Mouse (Mus musculus) c-Kit-positive CD71-negative TER-119-negative erythroid progenitor cells, embryonic 14.5 days (primary cell): Measurements from ENCODE around the gene Jak2.

Experiments used
- DNase-seq: peaks from one replicate; pipeline ENCODE4 v3.0.0-alpha.2; 2013; ENCODE audit warnings: low read depth

Jak2 gene

DNA sequence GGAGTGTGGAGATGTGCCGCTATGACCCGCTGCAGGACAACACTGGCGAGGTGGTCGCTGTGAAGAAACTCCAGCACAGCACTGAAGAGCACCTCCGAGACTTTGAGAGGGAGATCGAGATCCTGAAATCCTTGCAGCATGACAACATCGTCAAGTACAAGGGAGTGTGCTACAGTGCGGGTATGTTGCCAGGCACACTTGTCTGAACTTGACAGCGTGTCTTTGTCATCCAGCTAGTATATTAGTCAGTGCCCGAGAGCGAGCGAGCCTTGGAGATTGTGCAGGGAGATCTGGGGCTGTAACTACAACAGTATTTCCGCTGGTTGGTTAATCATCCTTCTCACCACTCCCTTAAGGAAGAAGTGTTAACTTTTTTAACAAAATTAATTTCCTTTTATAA lies 49.3 kb downstream of the Jak2 start:
- no peak for DNase-seq

- no peak for DNase-seq
Measured at GRCm38 (mm10) chr19:29302119-29302518, 50.5 kb downstream of the Jak2 start.

DNA sequence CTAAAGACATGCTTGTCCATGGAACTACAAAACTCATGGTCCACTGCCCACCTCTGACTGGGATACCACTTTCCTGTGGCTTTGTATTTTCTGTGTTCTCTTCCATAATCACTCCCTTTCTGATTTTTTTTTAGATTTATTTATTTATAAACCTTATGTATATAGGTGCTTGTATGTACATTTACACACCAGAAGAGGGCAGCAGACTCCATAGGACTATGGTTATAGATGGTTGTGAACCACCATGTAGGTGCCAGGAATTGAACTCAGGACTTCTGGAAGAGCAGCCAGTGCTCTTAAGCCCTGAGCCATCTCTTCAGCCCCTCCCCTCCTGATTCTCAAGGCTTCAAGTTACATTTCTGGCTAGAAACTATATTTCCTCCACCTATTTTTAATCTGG lies 57.2 kb downstream of the Jak2 start:
- DNase-seq, result no peak

- DNase-seq, result no peak
Measured at GRCm38 (mm10) chr19:29311791-29312190, 60.2 kb downstream of the Jak2 start.

DNA sequence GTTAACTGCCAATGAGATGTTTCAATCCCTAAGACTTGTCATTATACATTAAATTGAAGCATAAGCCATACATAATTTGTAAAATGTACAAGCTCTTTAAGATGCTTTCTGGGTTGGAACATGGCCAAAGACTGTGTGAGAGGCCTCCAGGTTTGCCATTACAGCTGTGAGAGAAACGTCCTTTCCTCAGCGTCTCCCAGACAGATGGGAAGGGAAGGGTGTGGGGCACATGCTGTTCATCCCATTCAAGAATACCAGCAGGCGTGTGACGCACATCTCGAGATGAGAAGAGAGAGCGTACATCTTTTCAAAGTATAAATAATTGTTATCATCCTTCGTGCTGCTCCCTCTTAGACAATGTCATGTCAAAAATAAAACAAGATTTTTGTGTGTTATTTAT lies 61.0 kb downstream of the Jak2 start:
- no peak for DNase-seq

DNA sequence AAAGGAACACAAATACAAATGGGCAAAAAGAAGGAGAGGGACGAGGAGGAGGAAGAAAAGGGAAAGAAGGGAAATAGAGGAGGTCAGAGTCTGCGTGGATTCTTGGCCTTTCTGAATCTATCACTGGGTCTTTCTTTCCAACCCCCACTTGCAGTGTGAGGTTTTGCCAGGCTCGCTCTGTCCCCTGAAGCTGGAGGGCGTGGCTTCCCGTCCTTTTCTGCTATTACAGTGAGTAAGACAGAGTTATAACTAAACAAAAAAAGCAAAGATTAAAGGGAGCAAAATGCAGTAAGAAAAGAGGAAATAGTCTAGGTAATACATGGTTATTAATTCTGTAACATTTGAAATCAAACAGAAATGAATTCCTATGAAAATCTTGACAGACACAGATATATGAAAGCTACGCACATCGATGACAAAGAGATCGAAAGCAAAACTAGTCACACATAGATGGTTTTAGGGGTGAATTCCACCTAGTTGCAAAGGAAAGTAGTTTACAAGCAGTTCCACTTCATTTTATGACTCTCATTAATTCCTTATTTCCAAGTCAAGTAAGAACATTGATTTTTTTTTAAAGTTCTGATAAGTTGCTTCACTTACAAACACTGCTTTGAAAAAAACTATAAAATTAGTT lies 71.9 kb downstream of the Jak2 start:
- no peak for DNase-seq

DNA sequence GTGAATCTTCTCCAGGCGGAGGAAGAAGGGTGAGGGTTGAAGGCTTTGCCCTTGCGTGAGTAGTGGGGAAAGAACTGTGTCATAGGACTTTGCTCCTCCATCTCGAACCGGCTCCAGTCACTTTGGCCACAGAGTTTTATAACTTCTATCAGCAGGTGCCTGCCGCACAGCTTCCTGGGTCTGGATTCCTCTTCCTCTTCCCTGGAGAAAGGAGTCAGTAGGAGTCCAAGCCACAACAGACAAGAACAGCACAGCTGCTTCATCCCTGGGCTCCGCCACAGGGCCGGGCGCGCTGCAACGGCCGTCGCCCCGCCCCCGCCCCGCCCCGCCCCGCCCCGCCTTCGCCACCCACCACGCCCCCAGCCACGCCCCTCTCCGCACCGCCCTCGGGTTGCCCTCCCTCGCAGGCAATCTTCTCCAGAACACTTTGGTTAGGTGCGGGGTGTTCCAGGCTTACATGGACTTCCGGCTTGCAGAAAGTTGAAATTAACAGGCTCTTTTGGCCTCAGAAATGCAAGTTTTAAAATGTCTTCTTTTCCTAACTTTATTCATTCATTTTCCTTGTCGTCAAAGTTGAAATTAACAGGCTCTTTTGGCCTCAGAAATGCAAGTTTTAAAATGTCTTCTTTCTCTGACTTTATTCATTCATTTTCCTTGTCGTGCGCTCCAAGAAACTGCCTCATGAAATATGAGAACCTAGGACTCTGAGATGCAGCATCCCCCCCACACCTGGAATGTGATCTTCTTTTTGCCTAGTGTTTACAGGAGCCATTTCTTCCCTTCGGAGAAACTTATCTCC lies 73.6 kb downstream of the Jak2 start, which contains the start of gene Insl6:
Gene Insl6, minus strand, starts transcription at position 304 of the 799 bp plus-strand sequence.
- DNase-seq, result peak; percentile 45

- no peak for DNase-seq
Measured at GRCm38 (mm10) chr19:29325852-29326180, 74.2 kb downstream of the Jak2 start.

DNA sequence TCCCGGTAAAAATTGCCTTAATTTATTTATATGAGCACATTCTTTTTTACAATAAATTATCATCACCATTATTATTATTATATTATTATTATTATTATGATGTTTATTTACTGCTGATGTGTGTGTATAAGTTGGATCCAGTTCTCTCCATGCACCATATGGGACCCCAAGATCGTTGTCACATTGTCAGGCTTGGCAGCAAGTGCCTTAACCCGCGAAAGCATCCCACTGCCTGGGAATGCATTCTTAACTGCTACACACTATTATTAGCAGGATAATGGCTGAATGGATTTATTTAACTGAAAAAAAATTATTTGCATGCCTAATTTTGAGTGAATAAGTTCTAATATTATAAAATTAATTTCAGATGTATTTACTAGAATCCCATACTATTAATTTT lies 74.8 kb downstream of the Jak2 start:
- no peak for DNase-seq

GRCm38 (mm10) chr19:29326822-29327552 lies 75.4 kb downstream of the Jak2 start:
- DNase-seq, result no peak

DNA sequence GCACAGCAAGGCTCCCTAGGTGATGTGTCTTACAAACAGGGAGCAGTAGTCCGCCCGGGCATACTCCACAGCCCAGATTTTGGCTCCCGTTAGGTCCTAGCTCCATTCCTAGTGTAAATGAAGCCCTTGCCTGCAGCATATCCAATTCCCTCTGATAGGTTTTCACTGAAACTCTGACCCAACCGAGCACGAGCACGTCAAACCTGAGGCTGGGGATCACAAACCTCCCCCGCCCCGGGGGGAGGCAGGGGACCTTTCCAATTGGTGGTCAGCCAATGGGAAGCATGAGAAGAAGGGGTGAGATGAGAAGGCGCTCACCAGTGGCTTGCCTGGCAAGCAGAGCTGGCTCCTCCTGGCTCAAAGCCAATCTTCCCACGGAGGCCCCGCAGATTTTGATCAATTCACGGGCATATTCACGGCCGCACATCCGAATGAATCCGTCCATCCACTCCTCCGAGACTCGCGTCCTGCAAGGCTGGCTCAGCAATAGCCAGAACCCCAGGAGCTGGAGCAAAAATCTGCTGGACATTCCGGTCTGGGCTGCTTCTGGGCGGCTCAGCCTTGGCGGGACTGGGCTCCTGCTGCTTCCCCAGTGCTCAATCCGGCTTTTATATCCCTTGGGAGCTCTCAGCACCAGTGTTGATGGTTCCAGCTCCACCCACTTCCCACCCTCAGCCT lies 82.6 kb downstream of the Jak2 start, which contains the start of gene Rln1:
Gene Rln1, minus strand, starts transcription at position 603 of the 678 bp plus-strand sequence.
- DNase-seq, result no peak

DNA sequence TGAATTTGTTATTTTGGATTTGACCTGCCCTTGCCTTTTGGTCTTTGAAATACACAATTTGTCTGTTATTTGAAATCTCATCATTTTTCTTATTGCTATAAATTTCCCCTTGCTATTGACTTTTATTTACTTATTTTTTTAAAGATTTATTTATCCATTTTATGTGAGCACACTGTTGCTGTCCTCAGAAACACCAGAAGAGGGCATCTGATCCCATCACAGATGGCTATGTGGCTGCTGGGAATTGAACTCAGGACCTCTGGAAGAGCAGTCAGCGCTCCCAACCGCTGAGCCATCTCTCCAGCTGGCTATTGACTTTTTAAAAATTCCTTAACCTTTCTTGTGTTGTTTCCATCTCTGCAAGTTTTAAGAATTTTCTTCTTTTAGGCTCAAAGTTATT lies 85.0 kb downstream of the Jak2 start:
- no peak for DNase-seq

- no peak for DNase-seq
Measured at GRCm38 (mm10) chr19:29341029-29341428, 89.4 kb downstream of the Jak2 start.

DNA sequence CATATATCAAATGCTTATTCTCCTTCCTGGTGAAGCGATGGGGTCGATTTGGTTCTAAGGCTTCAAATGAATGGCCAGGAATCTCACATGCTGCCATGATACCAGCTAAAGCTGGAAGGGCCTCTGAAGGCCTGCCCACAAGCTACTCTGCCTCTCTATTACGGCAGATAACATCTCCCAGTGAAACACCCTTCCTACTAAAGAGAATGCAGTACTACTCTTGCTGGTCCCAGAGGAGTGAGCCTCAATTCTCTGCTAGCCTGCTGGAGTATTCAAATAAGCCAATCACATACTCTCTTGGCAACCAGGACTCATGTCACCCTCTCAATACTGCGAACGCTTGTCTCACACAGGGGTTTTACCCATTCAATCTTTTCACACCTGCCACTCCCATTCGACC lies 90.7 kb downstream of the Jak2 start:
- no peak for DNase-seq

- no peak for DNase-seq
Measured at GRCm38 (mm10) chr19:29344868-29345267, 93.2 kb downstream of the Jak2 start.

GRCm38 (mm10) chr19:29345636-29346035 lies 94.0 kb downstream of the Jak2 start:
- no peak for DNase-seq

GRCm38 (mm10) chr19:29350991-29351390 lies 99.4 kb downstream of the Jak2 start:
- DNase-seq, result no peak

GRCm38 (mm10) chr19:29354895-29355877 lies 103.6 kb downstream of the Jak2 start:
- peak; percentile 90 for DNase-seq

DNA sequence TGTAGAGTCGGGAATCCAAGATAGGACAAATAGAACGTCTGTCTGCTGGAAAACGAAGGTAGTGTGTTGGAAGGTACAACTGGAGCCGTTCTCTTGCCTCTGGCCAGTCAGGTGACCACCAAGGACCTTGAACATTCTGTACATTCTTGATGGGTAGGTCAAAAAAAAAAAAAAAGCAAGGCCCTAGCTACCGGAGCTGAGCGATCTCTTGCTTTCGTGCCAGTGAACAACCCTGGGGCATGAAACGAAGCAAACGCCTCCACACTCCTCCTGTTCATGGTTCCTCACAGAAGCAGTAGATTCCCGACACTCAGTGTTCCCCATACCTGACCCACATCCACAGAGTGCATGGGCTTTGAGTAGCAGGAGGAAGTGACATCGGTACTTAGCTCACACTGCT lies 104.7 kb downstream of the Jak2 start:
- no peak for DNase-seq

GRCm38 (mm10) chr19:29360251-29360650 lies 108.6 kb downstream of the Jak2 start:
- DNase-seq, result no peak

DNA sequence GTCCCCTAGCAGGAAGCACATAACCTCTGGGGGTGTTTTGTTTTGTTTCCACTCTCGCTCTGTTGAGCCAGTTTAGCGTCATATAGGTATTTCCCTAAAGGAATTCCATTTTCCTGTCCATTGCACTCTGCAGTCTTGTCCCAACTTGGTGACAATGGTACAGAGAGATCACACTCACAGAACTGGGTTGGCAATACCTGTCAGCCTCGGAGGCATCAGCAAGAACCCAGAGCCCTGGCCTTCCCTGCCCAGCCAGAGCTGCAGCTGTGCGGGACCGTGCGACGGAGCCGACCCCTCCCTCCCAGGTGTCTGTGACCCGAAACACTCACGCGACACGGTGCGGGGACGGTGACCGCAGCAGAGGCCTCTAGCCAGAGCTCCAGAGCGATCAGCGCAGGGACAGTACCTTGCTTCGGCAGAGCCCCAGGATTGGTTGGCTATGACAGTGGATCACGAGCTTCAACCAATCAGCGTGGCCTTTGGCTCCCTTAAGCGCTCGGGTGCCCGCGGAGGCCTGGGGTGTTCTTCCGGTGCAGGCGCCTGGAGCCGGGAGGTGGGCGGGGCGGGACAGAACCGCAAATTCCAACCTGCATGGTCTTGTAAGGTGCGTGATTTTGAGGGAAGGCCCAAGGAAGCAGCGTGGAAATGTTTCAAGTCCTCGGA lies 110.0 kb downstream of the Jak2 start:
- DNase-seq, result peak; percentile 77
